Mouse (Mus musculus): Measurements from ENCODE around the gene Ablim1. TPM values are rescaled to one million over a fixed set of nuclear protein-coding genes. Genes with fewer than 3 reads are reported as not detected.
A peak's percentile ranks its signal among the peaks of the same experiment; 100 is the strongest.

Gene Ablim1
- polyA plus RNA-seq, 1 experiment from 2014 or later: 35.8 TPM

GRCm38 (mm10) chr19:57134654-57135348 is 179.9 kb downstream of the Ablim1 start:
- 39% methylated on average over 20 of the region's 20 CpGs for WGBS
- Histone ChIP-seq H3K4me3 (replicated peaks) (0 out of 2 replicates have a peak overlapping the region, but pooled peaks have one; percentile 4), H3K36me3 (no peaks in the 10 kb centered on the region), H3K9ac (no peak overlapping the region), H3K27me3 (no peaks in the 10 kb centered on the region), H3K27ac (peak overlapping the region; percentile 75), H3K9me3 (replicated peaks) (no peaks in the 10 kb centered on the region), H3K4me1 (peaks cover 29% of the 10 kb centered on the region), H3K4me2 (peak overlapping the region; percentile 44)
- no peak for ATAC-seq (replicated peaks; ENCODE audit: low FRiP score)

GRCm38 (mm10) chr19:57132916-57133520 is 181.7 kb downstream of the Ablim1 start:
- H3K9ac ChIP-seq: no peak overlapping the region
- no peak overlapping the region for H3K4me3 ChIP-seq (replicated peaks)
- H3K4me2 ChIP-seq: no peak overlapping the region
- ATAC-seq (replicated peaks; ENCODE audit: low FRiP score): no peak
- peaks cover 29% of the 10 kb centered on the region for H3K4me1 ChIP-seq
- H3K36me3 ChIP-seq: no peaks in the 10 kb centered on the region
- no peak overlapping the region for H3K27ac ChIP-seq
- 82% methylated on average over 6 of the region's 6 CpGs for WGBS
- H3K9me3 ChIP-seq (replicated peaks): no peaks in the 10 kb centered on the region
- no peaks in the 10 kb centered on the region for H3K27me3 ChIP-seq

DNA sequence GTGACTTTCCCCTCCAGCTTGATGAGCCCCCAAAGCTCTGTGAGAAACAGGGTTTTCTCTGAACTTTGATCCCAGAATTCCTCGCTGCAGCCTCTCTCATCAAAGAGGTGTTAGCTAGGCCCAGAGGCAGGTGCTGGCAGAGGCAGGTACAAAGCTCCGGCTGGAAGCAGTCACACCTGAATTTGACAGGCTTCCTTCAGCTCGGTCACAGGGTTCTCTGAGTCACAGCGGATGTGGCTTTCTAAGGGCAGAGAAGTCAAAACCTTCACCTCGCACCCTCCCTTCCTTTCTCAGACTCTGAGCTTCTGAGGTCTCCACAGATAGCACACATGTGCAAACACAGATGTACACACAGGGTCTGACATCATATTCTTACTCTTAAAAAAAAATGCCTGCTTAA is 182.4 kb downstream of the Ablim1 start:
- H3K4me1 ChIP-seq: peaks cover 29% of the 10 kb centered on the region
- H3K27ac ChIP-seq: no peak overlapping the region
- WGBS: 72% methylated on average over 5 of the region's 5 CpGs

GRCm38 (mm10) chr19:57131366-57131765 is 183.4 kb downstream of the Ablim1 start:
- Histone ChIP-seq H3K27ac (no peak overlapping the region), H3K4me3 (replicated peaks) (no peak overlapping the region), H3K9ac (no peak overlapping the region), H3K36me3 (no peaks in the 10 kb centered on the region), H3K9me3 (replicated peaks) (no peaks in the 10 kb centered on the region), H3K4me1 (peaks cover 29% of the 10 kb centered on the region), H3K4me2 (no peak overlapping the region), H3K27me3 (no peaks in the 10 kb centered on the region)
- 57% methylated on average over 4 of the region's 4 CpGs for WGBS
- no peak for ATAC-seq (replicated peaks; ENCODE audit: low FRiP score)

More for the DNA sequence above, 182.4 kb downstream of the Ablim1 start:
- Histone ChIP-seq H3K4me3 (replicated peaks) (no peak overlapping the region), H3K36me3 (no peaks in the 10 kb centered on the region), H3K4me2 (no peak overlapping the region), H3K9me3 (replicated peaks) (no peaks in the 10 kb centered on the region), H3K9ac (no peak overlapping the region), H3K27me3 (no peaks in the 10 kb centered on the region)
- no peak for ATAC-seq (replicated peaks; ENCODE audit: low FRiP score)

- Histone ChIP-seq H3K9ac (no peak overlapping the region), H3K4me3 (replicated peaks) (no peak overlapping the region), H3K36me3 (no peaks in the 10 kb centered on the region), H3K4me2 (no peak overlapping the region), H3K27ac (no peak overlapping the region), H3K4me1 (peaks cover 25% of the 10 kb centered on the region), H3K27me3 (no peaks in the 10 kb centered on the region), H3K9me3 (replicated peaks) (no peaks in the 10 kb centered on the region)
- ATAC-seq (replicated peaks; ENCODE audit: low FRiP score): no peak
- WGBS: 87% methylated on average over 4 of the region's 4 CpGs
Observed at GRCm38 (mm10) chr19:57130591-57130990, 184.1 kb downstream of the Ablim1 start.

DNA sequence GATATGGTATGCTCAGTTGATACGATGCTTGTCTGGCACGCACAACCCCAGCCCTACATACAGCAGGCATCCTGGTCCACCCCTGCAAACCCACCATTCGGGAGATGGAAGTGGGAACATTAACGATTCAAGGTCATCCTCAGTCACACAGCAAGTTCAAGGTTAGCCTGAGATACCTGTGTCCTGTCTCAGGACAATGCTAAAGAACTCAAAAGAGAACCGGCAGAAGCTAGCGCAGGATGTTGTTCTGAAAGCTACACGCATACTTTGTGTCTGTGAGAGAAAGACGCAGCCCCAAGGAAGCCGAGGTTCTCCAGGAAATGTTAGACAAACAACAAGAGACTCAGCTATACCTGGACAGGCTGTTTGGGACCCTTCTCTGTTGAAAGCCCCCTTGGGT is 185.0 kb downstream of the Ablim1 start:
- H3K27me3 ChIP-seq: no peaks in the 10 kb centered on the region
- H3K4me3 ChIP-seq (replicated peaks): no peak overlapping the region
- H3K9ac ChIP-seq: no peak overlapping the region
- no peak for ATAC-seq (replicated peaks; ENCODE audit: low FRiP score)
- peaks cover 28% of the 10 kb centered on the region for H3K4me1 ChIP-seq
- H3K9me3 ChIP-seq (replicated peaks): no peaks in the 10 kb centered on the region
- 86% methylated on average over 9 of the region's 9 CpGs for WGBS
- H3K36me3 ChIP-seq: no peaks in the 10 kb centered on the region
- H3K4me2 ChIP-seq: no peak overlapping the region
- no peak overlapping the region for H3K27ac ChIP-seq

GRCm38 (mm10) chr19:57128037-57128436 is 186.7 kb downstream of the Ablim1 start:
- Histone ChIP-seq H3K36me3 (no peaks in the 10 kb centered on the region), H3K4me2 (no peak overlapping the region), H3K27me3 (no peaks in the 10 kb centered on the region), H3K9me3 (replicated peaks) (no peaks in the 10 kb centered on the region), H3K9ac (no peak overlapping the region), H3K4me1 (peaks cover 27% of the 10 kb centered on the region), H3K27ac (no peak overlapping the region), H3K4me3 (replicated peaks) (no peak overlapping the region)
- no peak for ATAC-seq (replicated peaks; ENCODE audit: low FRiP score)
- 75% methylated on average over 6 of the region's 6 CpGs for WGBS

- Histone ChIP-seq H3K4me1 (peaks cover 29% of the 10 kb centered on the region), H3K27ac (no peak overlapping the region), H3K4me2 (no peak overlapping the region), H3K9me3 (replicated peaks) (no peaks in the 10 kb centered on the region), H3K4me3 (replicated peaks) (no peak overlapping the region), H3K27me3 (no peaks in the 10 kb centered on the region), H3K36me3 (no peaks in the 10 kb centered on the region), H3K9ac (no peak overlapping the region)
- WGBS: 90% methylated on average over 5 of the region's 5 CpGs
- no peak for ATAC-seq (replicated peaks; ENCODE audit: low FRiP score)
Observed at GRCm38 (mm10) chr19:57127523-57127922, 187.2 kb downstream of the Ablim1 start.

GRCm38 (mm10) chr19:57126950-57127349 is 187.8 kb downstream of the Ablim1 start:
- H3K27me3 ChIP-seq: no peaks in the 10 kb centered on the region
- H3K9ac ChIP-seq: no peak overlapping the region
- no peaks in the 10 kb centered on the region for H3K9me3 ChIP-seq (replicated peaks)
- WGBS: 79% methylated on average over 10 of the region's 10 CpGs
- no peaks in the 10 kb centered on the region for H3K36me3 ChIP-seq
- no peak overlapping the region for H3K4me3 ChIP-seq (replicated peaks)
- ATAC-seq (replicated peaks; ENCODE audit: low FRiP score): no peak
- H3K4me1 ChIP-seq: peaks cover 29% of the 10 kb centered on the region
- H3K4me2 ChIP-seq: no peak overlapping the region
- no peak overlapping the region for H3K27ac ChIP-seq

DNA sequence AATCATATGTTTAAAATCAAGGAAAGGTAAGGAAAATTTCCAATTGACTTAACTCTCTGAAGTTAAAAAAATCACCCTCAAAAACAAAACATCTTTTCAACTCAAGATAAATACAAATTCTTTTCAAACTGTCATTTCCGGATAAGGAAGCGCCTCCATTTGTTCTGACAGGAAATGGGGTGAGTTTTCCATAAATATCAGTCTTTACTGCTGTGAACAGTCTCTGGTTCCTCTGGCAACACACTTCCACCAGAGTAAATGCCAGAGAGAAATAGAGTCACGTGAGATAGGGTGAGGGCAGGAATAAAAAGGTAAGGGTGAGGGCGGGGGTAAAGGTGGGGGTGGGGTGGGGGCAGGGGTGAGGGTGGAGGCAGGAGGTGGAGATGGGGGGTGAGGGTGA is 189.8 kb downstream of the Ablim1 start:
- Histone ChIP-seq H3K4me2 (no peak overlapping the region), H3K36me3 (no peaks in the 10 kb centered on the region), H3K9ac (no peak overlapping the region), H3K9me3 (replicated peaks) (no peaks in the 10 kb centered on the region), H3K27ac (peak overlapping the region; percentile 56; the same call in 1 of the 2 replicates), H3K4me1 (peaks cover 27% of the 10 kb centered on the region), H3K4me3 (replicated peaks) (no peak overlapping the region), H3K27me3 (no peaks in the 10 kb centered on the region)
- ATAC-seq (replicated peaks; ENCODE audit: low FRiP score): no peak
- 62% methylated on average over 4 of the region's 4 CpGs for WGBS

GRCm38 (mm10) chr19:57124138-57124519 is 190.6 kb downstream of the Ablim1 start:
- Histone ChIP-seq H3K9me3 (replicated peaks) (no peaks in the 10 kb centered on the region), H3K4me3 (replicated peaks) (no peak overlapping the region), H3K4me1 (peaks cover 35% of the 10 kb centered on the region), H3K4me2 (0 out of 2 replicates have a peak overlapping the region, but pooled peaks have one; percentile 7), H3K36me3 (no peaks in the 10 kb centered on the region), H3K9ac (no peak overlapping the region), H3K27ac (peak overlapping the region; percentile 91), H3K27me3 (no peaks in the 10 kb centered on the region)
- WGBS: 55% methylated on average over 2 of the region's 2 CpGs
- 0 out of 2 replicates have a peak, but pooled peaks have one; percentile 37 for ATAC-seq (replicated peaks; ENCODE audit: low FRiP score)

DNA sequence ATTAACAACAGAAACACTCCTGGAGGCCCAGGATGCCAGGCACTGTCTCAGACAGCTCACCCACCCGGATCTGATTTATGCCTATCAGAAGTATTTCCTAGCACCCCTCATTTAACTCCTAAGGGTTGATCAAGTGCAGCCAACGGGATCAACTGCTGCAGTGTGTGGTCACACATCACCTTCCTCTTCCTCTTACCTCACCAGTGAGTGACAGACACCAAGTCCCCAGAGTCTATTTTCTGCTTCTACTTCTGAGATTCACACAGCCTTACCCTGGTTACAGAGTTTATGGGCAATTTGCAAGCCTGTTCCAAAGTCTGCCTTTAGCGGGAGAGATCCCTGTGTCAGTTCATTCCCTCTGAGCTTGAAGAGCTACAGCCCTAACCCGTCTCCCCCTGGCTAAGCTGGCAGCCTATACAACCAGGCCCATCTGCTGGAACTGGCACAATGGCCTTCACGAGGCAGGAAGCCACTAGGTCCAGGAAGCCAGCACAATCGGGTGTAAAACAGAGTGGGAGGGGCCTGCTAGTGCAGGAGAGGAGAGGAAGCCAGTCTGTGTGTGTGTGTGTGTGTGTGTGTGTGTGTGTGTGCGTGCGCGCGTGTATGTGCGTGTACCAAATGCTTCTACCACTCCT is 191.1 kb downstream of the Ablim1 start:
- no peaks in the 10 kb centered on the region for H3K27me3 ChIP-seq
- H3K9ac ChIP-seq: no peak overlapping the region
- H3K4me1 ChIP-seq: peaks cover 40% of the 10 kb centered on the region
- H3K4me3 ChIP-seq (replicated peaks): no peak overlapping the region
- peak overlapping the region; percentile 91 for H3K27ac ChIP-seq
- H3K4me2 ChIP-seq: 0 out of 2 replicates have a peak overlapping the region, but pooled peaks have one; percentile 7
- no peaks in the 10 kb centered on the region for H3K9me3 ChIP-seq (replicated peaks)
- 43% methylated on average over 11 of the region's 11 CpGs for WGBS
- ATAC-seq (replicated peaks; ENCODE audit: low FRiP score): 0 out of 2 replicates have a peak, but pooled peaks have one; percentile 16
- no peaks in the 10 kb centered on the region for H3K36me3 ChIP-seq
